Mouse (Mus musculus): ENCODE results near the gene Sptbn1.

Sptbn1 gene

DNA sequence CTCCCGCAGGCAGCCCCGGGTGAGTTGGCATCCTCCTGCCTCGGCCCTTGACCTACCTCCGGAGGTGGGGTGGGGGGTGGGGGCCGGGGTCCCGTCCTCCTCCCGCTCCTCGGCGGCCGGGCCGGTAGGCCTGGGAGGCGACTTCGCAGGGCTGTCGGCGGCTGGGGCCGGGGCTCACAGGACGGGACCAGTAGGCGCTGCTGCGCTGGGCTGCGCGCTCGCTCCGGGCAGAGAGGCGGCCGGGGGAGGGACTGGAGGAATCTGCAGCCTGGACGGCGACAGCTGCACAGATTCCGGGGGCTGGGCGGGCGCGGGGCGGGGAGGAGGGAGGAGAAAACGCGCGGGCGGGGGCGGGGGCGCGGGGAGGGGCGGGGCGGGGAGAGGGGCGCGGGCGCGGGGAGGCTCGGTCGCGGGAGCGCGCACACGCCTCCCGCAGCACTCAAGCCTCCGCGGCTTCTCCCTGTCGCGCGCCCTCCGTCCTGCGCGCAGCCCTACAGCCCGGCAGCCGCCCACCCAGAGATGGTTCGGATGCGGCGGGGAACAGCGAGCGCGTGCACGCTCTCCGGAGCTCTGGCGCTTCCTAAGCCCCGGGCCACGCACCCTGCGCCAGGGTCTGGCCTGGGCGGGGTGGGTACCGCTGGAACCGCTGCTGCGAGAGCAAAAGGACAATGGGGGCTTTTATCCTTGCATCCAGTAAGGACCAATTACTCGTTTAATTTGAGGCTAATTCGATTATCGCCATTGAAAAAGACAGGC, at the start of gene Sptbn1:
Sptbn1 (minus strand) TSS at position 284 of the 756 bp plus-strand sequence.
- DNase-seq (ENCODE audit: low spot score in 2 of 2): peak; percentile 94

GRCm38 (mm10) chr11:30294279-30294678, 26.3 kb upstream of the Sptbn1 start:
- DNase-seq (ENCODE audit: low spot score in 2 of 2): no peak

DNA sequence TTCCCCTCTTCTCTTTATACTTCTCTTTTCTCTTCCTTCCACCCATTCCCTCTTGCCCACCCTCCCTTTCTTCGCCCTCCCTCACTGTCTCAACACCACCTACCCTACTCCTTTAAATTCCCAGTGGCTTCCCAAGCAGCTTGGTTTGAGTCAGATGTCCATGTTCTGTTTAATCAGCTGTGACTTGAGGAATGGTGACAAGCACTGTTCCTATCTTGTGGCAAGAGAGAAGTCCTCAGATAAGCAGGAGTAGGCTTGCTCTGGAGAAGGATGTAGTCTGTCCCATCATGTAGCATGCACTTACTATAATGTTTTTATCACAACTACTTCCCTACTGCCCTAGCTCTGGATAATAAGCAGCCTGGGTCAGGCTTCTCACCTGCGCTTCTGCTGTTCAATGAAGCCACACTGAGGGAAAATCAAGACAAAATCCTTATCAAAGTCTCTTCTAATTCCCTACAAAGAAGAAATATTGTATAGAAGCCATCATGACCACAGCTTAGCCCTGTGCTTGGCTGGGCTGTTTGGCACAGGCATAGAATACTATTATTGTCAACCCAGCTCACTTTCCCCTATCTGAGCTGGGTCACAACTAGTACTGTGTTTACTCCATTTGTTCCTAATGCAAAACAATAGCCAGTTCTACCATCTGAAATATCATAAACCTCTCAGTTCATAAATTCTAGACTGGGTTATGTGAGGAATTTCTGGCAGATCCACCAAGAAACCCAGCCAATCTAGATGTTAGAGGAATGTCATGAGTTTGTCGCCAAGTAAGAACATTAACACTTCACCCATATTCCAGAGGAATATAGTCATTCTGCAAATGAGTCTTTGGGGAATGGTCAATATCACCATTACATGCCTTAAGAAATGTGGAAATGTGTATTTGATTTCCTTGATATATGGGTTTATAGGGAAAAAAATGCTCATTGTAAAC, 24.5 kb upstream of the Sptbn1 start:
- no peak for DNase-seq (ENCODE audit: low spot score in 2 of 2)

GRCm38 (mm10) chr11:30291155-30291554, 23.2 kb upstream of the Sptbn1 start:
- DNase-seq (ENCODE audit: low spot score in 2 of 2): peak in 1 of 2 experiments; percentile 26

GRCm38 (mm10) chr11:30289470-30290431, 21.8 kb upstream of the Sptbn1 start:
- DNase-seq (ENCODE audit: low spot score in 2 of 2): peak; percentile 50 to 52

DNA sequence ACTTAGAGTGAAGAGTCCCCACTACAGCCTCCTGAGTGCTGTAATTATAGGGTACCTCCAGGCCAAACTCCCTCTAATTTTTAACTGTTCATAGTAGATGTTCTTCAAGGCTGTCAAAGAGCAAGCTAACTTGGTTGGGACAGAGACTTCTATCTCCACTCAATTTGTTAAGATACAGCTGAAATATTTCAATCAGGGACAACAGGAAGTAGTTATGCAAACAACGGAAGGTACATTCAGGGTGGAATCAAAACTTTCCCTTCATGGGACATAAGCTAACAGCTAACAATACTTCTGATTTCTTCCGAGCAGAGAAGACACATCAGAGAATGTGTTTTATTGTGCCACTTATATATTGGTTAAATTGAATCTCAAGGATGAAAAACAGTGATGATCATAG, 20.1 kb upstream of the Sptbn1 start:
- no peak for DNase-seq (ENCODE audit: low spot score in 2 of 2)

DNA sequence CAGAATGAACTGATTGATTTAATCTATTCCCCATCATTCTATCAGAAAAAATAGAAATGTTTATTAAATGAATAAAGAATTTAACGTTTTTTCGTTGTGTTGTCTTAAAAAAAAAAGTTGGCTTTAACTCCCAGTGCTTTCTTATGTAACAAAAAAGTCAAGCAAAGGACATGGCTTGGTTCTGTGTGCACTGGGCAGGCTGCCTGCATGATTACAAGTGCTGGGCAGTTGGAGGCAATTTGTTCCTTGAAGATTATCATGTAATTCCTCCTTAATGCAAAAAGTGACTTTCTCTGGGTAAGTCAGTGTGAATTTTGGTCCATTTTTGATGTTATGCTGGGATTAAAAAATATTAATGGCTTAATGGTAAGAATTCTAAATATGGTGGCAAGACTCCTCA, 15.7 kb upstream of the Sptbn1 start:
- DNase-seq (ENCODE audit: low spot score in 2 of 2): no peak

DNA sequence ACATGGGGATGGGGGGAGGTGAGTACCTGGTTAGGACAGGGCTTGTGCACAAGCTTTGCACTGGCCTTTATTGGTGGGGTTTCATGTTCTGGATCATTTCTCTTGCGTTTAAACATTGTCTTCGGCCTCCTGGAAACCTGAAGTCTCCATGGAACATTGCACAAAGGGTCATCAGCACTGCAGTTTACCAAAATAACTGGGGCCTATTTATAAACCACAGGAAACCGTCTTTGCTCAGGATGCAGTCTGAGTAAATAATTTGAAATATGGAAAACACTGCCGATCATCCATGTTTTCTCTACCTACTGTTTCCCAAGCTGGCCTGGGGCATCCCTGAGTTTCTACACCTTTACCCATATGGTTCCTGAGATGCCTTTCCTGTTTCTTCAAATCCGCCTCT, 13.1 kb upstream of the Sptbn1 start:
- no peak for DNase-seq (ENCODE audit: low spot score in 2 of 2)

DNA sequence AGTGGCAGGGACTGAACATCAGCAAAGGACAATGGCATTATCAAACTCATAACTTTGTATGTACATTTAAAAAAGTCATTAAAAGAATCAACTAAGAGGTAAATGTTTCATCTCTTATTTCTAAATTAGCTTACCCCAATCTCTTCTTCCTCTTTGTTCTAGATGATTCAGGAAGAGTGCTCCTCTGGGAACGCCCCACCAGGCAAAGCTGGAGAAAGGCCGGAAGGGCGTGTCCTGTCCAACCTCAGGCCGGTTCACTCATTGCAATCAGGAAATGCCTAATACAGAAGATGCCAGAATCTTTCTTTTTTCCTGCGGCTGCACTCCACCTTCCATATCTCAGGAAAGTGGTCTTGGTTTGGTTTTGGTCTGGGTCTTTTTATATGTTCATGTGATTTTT, 11.3 kb upstream of the Sptbn1 start:
- DNase-seq (ENCODE audit: low spot score in 2 of 2): no peak

DNA sequence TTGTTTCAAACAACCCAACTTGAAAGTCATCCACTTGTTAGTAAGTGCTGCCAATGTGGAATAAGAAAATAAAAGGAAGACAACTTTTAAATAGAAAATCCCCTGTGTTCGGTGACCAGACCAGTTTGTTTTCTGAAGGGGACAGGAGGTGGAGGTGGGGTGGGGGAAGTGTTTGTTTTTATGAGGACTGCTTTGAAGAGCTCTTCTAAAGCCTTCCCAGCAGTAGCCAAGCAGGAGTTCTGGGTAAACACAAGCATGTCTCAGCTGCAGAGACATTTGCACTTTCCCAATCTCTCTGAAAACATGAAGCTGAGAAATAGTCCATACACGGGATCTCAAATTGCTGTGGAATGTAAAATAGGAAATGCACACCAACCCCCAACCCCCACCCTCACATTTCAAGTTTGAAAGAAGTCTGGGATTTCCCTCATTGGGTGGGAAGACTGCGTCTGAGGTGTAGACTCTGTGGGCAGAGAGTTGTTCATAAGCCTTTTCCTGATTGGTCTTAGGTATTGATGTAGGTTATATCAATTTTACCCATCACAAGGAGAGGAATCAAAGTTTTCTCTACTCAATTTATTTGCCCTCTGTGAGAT, 7.6 kb upstream of the Sptbn1 start:
- no peak for DNase-seq (ENCODE audit: low spot score in 2 of 2)

GRCm38 (mm10) chr11:30269524-30269923, 1.5 kb upstream of the Sptbn1 start:
- no peak for DNase-seq (ENCODE audit: low spot score in 2 of 2)

GRCm38 (mm10) chr11:30268648-30269375, 837 bp upstream of the Sptbn1 start:
- no peak for DNase-seq (ENCODE audit: low spot score in 2 of 2)

- DNase-seq (ENCODE audit: low spot score in 2 of 2): peak; percentile 77 to 85
These were observed 711 bp downstream of the Sptbn1 start for GRCm38 (mm10) chr11:30267036-30267891.

- peak in 1 of 2 experiments; percentile 61 for DNase-seq (ENCODE audit: low spot score in 2 of 2)
These were observed 1.3 kb downstream of the Sptbn1 start for GRCm38 (mm10) chr11:30266691-30267035.

GRCm38 (mm10) chr11:30265666-30266065, 2.3 kb downstream of the Sptbn1 start:
- no peak for DNase-seq (ENCODE audit: low spot score in 2 of 2)

DNA sequence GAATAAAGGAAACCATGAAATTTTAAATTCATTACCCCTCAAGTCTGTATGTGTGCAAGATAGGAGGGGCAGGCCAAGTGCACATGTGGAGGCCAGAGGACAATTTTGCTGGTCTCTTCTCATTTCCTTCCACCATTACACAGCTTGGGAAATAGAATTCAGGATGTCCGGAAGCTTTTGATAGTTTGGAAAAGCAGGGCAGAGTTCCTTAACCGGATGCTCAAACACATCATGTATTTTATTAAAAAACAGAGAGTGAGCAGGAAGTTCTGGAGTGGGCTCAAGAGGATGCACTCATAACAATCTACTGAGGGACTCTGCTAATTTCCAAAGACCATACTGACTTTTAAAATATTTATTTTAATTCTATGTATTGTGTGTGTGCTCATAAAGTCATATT, 4.3 kb downstream of the Sptbn1 start:
- no peak for DNase-seq (ENCODE audit: low spot score in 2 of 2)

DNA sequence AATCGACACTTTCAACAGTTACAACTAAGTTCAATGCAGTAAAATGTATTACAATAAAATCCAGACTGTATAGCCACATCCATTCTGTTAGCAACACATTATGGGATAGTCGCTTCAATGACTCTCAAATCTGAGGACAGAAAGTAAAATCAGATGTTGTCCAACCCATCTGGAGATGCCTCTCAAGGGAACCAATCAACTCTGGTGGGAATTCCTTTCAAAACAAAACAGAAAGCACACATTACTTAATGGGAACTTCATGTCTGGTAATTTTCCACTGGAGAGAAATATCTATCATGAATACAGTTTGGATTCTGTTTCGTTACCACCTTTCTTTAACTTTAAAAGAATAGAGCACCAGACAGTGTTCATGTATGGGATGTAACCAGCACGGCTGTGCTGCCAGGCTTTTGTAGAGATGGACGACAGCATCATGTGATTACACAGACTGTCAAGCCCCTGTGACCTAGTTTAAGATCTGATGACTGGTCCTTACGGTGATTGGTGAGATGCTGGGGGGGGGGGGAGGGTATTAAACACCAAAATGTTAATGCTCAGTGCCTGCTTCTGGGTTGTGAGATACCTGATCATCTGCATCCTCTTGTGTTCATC, 9.1 kb downstream of the Sptbn1 start:
- DNase-seq (ENCODE audit: low spot score in 2 of 2): no peak

DNA sequence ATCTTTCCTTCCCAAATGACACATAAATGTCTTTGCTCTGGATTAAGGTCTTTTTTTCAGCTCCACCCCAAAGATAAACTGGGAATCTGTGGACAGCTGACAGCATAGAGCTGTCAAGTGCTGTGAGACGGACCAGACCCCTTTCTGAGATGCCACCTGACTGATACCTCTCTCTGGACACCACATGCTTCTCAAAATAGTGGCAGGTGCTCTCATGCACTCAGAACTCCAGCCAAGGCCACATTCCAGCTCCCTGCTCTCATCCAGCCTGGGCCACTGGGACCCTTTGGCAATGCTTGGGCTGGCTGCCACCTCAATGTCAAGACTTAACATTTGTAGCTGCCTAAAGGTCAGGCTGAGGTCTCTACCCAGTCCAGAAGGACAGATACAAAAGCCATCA, 10.2 kb downstream of the Sptbn1 start:
- DNase-seq (ENCODE audit: low spot score in 2 of 2): no peak

- DNase-seq (ENCODE audit: low spot score in 2 of 2): no peak
These were observed 10.9 kb downstream of the Sptbn1 start for GRCm38 (mm10) chr11:30257085-30257484.
